Mouse (Mus musculus): ENCODE data around the gene Ryr1.

- TF ChIP-seq CTCF (IDR thresholded peaks at IDR 0.05; ENCODE audit: extremely low read depth, insufficient read length, insufficient replicate concordance, low read depth, low read length) (no peak), POLR2A (IDR thresholded peaks at IDR 0.05; ENCODE audit: low read depth, low read length) (no peak)
These were observed 27.8 kb downstream of the Ryr1 start for GRCm38 (mm10) chr7:29097131-29097530.
